11 mouse cellular contexts compared by ENCODE assay signal in genomic region chr7:24459843-24460242, GRCm38 (mm10). TPM values are rescaled to one million over a fixed set of nuclear protein-coding genes. Genes with fewer than 3 reads are reported as not detected.
DNase-seq lines count a peak whose midpoint lies in the region.
"Had no signal": no experiment of that assay in that cellular context is flagged by ENCODE, and none has a peak within 500 bp of the region (broad histone marks: within the 10 kb centered on the region; RNA-seq: fewer than 3 reads in every experiment).

No protein-coding gene starts in this region.

- H3K9me3 ChIP-seq in forebrain, embryonic 10.5 days = no peaks in the 10 kb centered on the region
- H3K9me3 ChIP-seq: embryonic facial prominence, embryonic 15.5 days; hindbrain, embryonic 15.5 days had no signal

- no peak overlapping the region for H3K4me3 ChIP-seq in forebrain, embryonic 10.5 days
- H3K4me3 ChIP-seq: embryonic facial prominence, embryonic 15.5 days; hindbrain, embryonic 15.5 days had no signal

- H3K27me3 ChIP-seq in forebrain, embryonic 10.5 days (ENCODE audit: poor library complexity, severe bottlenecking) = peaks cover 25% of the 10 kb centered on the region
- H3K27me3 ChIP-seq: hindbrain, embryonic 15.5 days had no signal

- DNase-seq in adrenal gland, adult 2 months = peak; percentile 44
- no peak for DNase-seq in adrenal gland, postnatal 4 days (ENCODE audit: low spot score in 2 of 2)
- peak; percentile 51 for DNase-seq in 3T3-L1 (ENCODE audit: low read depth, low spot score)
- peak; percentile 57 for DNase-seq in heart, postnatal 4 days
- DNase-seq in lung, postnatal 14 days = peak; percentile 45
- no peak for DNase-seq in layer of hippocampus, postnatal 36 days
- DNase-seq in forebrain, embryonic 10.5 days (ENCODE audit: extremely low spot score, low spot score) = no peak
- DNase-seq in cerebellum, postnatal 36 days = no peak
- DNase-seq: B cell, adult 2 months had no signal

- H3K36me3 ChIP-seq in forebrain, embryonic 10.5 days (replicated peaks) = no peaks in the 10 kb centered on the region
- H3K36me3 ChIP-seq: embryonic facial prominence, embryonic 15.5 days; hindbrain, embryonic 15.5 days had no signal

- no peak overlapping the region for H3K27ac ChIP-seq in forebrain, embryonic 10.5 days
- H3K27ac ChIP-seq: embryonic facial prominence, embryonic 15.5 days; hindbrain, embryonic 15.5 days had no signal

- WGBS in forebrain, embryonic 10.5 days = 70% methylated on average over 3 of the region's 3 CpGs

- H3K4me1 ChIP-seq in forebrain, embryonic 10.5 days = peaks cover 15% of the 10 kb centered on the region

RNA-seq across cellular contexts. Expression of gene Plaur, which starts 2.4 kb away (rescaled TPM):
- total RNA-seq in adrenal gland, adult 2 months (2021) = 10 to 100 TPM in 1 of 2 experiments, 1 to 10 TPM in 1; 9.5 to 10.8 TPM
- 15.5 and 18.0 TPM in 2 replicates for polyA plus RNA-seq in adrenal gland, adult 2 months (2012; rRNA removed)
- total RNA-seq in adrenal gland, postnatal 4 days (2021) = 10 to 100 TPM; 11.9 to 13.1 TPM
- total RNA-seq in heart, postnatal 4 days (2021) = 10 to 100 TPM in 1 of 2 experiments, 1 to 10 TPM in 1; 6.4 to 10.4 TPM
- under 1 TPM in 1 of 2 experiments, not detected in 1; 0.68 TPM for total RNA-seq in layer of hippocampus, postnatal 36 days (2021)
- 1.1 and 1.3 TPM in 2 replicates for polyA plus RNA-seq in forebrain, embryonic 10.5 days (2016; fragmentation: Nextera tagmentation; extraction: Ambion mirVana)

RNA-seq across cellular contexts. Expression of gene Irgc1, which starts 7.7 kb away (rescaled TPM):
- not detected for total RNA-seq in adrenal gland, adult 2 months (2021)
- polyA plus RNA-seq in adrenal gland, adult 2 months (2012; rRNA removed) = 0.19 TPM in 1 of 2 replicates, not detected in the other
- not detected for total RNA-seq in adrenal gland, postnatal 4 days (2021)
- total RNA-seq in heart, postnatal 4 days (2021) = not detected
- total RNA-seq in layer of hippocampus, postnatal 36 days (2021) = not detected
- polyA plus RNA-seq in forebrain, embryonic 10.5 days (2016; fragmentation: Nextera tagmentation; extraction: Ambion mirVana) = not detected in 2 replicates
- polyA plus RNA-seq: embryonic facial prominence, embryonic 15.5 days; hindbrain, embryonic 15.5 days had no signal

RNA-seq across cellular contexts. Expression of gene Cadm4, which starts 22.0 kb away (rescaled TPM):
- 1 to 10 TPM; 1.7 to 4.7 TPM for total RNA-seq in adrenal gland, adult 2 months (2021)
- 6.6 and 7.5 TPM in 2 replicates for polyA plus RNA-seq in adrenal gland, adult 2 months (2012; rRNA removed)
- total RNA-seq in adrenal gland, postnatal 4 days (2021) = 10 to 100 TPM; 12.6 to 17.7 TPM
- 10 to 100 TPM; 11.9 to 12.5 TPM for total RNA-seq in heart, postnatal 4 days (2021)
- total RNA-seq in layer of hippocampus, postnatal 36 days (2021) = 100 to 1,000 TPM; 137 to 142 TPM
- polyA plus RNA-seq in forebrain, embryonic 10.5 days (2016; fragmentation: Nextera tagmentation; extraction: Ambion mirVana) = 9.3 and 10.0 TPM in 2 replicates

RNA-seq across cellular contexts. Expression of gene Zfp428, which starts 47.0 kb away (rescaled TPM):
- total RNA-seq in adrenal gland, adult 2 months (2021) = 1 to 10 TPM; 4.2 to 7.2 TPM
- 32.1 and 38.3 TPM in 2 replicates for polyA plus RNA-seq in adrenal gland, adult 2 months (2012; rRNA removed)
- 10 to 100 TPM; 11.1 to 16.2 TPM for total RNA-seq in adrenal gland, postnatal 4 days (2021)
- total RNA-seq in heart, postnatal 4 days (2021) = 10 to 100 TPM; 17.3 to 18.5 TPM
- total RNA-seq in layer of hippocampus, postnatal 36 days (2021) = 10 to 100 TPM; 36.2 to 42.1 TPM
- polyA plus RNA-seq in forebrain, embryonic 10.5 days (2016; fragmentation: Nextera tagmentation; extraction: Ambion mirVana) = 111 and 113 TPM in 2 replicates

RNA-seq across cellular contexts. Expression of gene AC161166.1, which starts 52.4 kb away (rescaled TPM):
- not detected for total RNA-seq in adrenal gland, adult 2 months (2021)
- polyA plus RNA-seq in adrenal gland, adult 2 months (2012; rRNA removed) = not detected in 2 replicates
- not detected for total RNA-seq in adrenal gland, postnatal 4 days (2021)
- not detected for total RNA-seq in heart, postnatal 4 days (2021)
- total RNA-seq in layer of hippocampus, postnatal 36 days (2021) = not detected
- polyA plus RNA-seq in forebrain, embryonic 10.5 days (2016; fragmentation: Nextera tagmentation; extraction: Ambion mirVana) = 0.82 and 1.3 TPM in 2 replicates

Comparison
In these comparisons a context has a peak if more than half of its experiments do, and no peak if none do; other contexts are left out.
1. DNase-seq: peak in adrenal gland, adult 2 months (single experiment), 3T3-L1 (single experiment), heart, postnatal 4 days (single experiment) and lung, postnatal 14 days (single experiment); none in adrenal gland, postnatal 4 days (0 of 2), layer of hippocampus, postnatal 36 days (0 of 2), forebrain, embryonic 10.5 days (single experiment) and cerebellum, postnatal 36 days (0 of 2).
2. RNA of gene Plaur, which starts 2.4 kb away (total RNA-seq): 11.9 to 13.1 TPM in adrenal gland, postnatal 4 days, 9.5 to 10.8 TPM in adrenal gland, adult 2 months and 6.4 to 10.4 TPM in heart, postnatal 4 days; 0.68 TPM in layer of hippocampus, postnatal 36 days; every median in the first group is over 4 times any median in the second.
3. RNA of gene Cadm4, which starts 22.0 kb away (total RNA-seq): 137 to 142 TPM in layer of hippocampus, postnatal 36 days; 12.6 to 17.7 TPM in adrenal gland, postnatal 4 days, 11.9 to 12.5 TPM in heart, postnatal 4 days and 1.7 to 4.7 TPM in adrenal gland, adult 2 months; every median in the first group is over 4 times any median in the second.